Mouse (Mus musculus) c-Kit-negative CD71-positive TER-119-positive erythroid progenitor cells, embryonic 14.5 days (primary cell): ENCODE measurements at regions not wholly inside any gene's neighbourhood (a gene's known extent, or its start where the extent isn't known, plus 50 kb on each side); places are given as distances from the start of the nearest gene placed in this dataset.

Source experiments
- DNase-seq: peaks from one replicate; pipeline ENCODE4 v3.0.0-alpha.2; 2013; ENCODE audit warnings: low read depth, low spot score

- DNase-seq: no peak
These were observed 475.2 kb upstream of the Marcks start for GRCm38 (mm10) chr10:37613936-37614335.

- no peak for DNase-seq
These were observed 464.8 kb upstream of the Marcks start for GRCm38 (mm10) chr10:37603529-37603928.

GRCm38 (mm10) chr10:37602936-37603335 is 464.2 kb upstream of the Marcks start:
- DNase-seq: no peak

- no peak for DNase-seq
These were observed 451.2 kb upstream of the Marcks start for GRCm38 (mm10) chr10:37589889-37590288.

GRCm38 (mm10) chr10:37589009-37589408 is 450.3 kb upstream of the Marcks start:
- no peak for DNase-seq

GRCm38 (mm10) chr10:37571171-37571570 is 432.5 kb upstream of the Marcks start:
- no peak for DNase-seq

GRCm38 (mm10) chr10:37561705-37562104 is 423.0 kb upstream of the Marcks start:
- DNase-seq: no peak

GRCm38 (mm10) chr10:37549446-37549845 is 410.7 kb upstream of the Marcks start:
- DNase-seq: no peak

GRCm38 (mm10) chr10:37540703-37541102 is 402.0 kb upstream of the Marcks start:
- DNase-seq: no peak

GRCm38 (mm10) chr10:37505966-37506615 is 367.4 kb upstream of the Marcks start:
- DNase-seq: no peak

- DNase-seq: no peak
These were observed 365.7 kb upstream of the Marcks start for GRCm38 (mm10) chr10:37504468-37504867.

- DNase-seq: no peak
These were observed 363.8 kb upstream of the Marcks start for GRCm38 (mm10) chr10:37502505-37502904.

GRCm38 (mm10) chr10:37501043-37501442 is 362.3 kb upstream of the Marcks start:
- DNase-seq: no peak

- no peak for DNase-seq
These were observed 356.7 kb upstream of the Marcks start for GRCm38 (mm10) chr10:37495467-37495866.

- DNase-seq: no peak
These were observed 355.9 kb upstream of the Marcks start for GRCm38 (mm10) chr10:37494552-37495166.

- no peak for DNase-seq
These were observed 355.4 kb upstream of the Marcks start for GRCm38 (mm10) chr10:37494098-37494497.

GRCm38 (mm10) chr10:37484311-37485023 is 345.7 kb upstream of the Marcks start:
- DNase-seq: no peak

- no peak for DNase-seq
These were observed 344.8 kb upstream of the Marcks start for GRCm38 (mm10) chr10:37483521-37483920.

GRCm38 (mm10) chr10:37481879-37482278 is 343.2 kb upstream of the Marcks start:
- DNase-seq: no peak

GRCm38 (mm10) chr10:37480331-37480730 is 341.6 kb upstream of the Marcks start:
- DNase-seq: no peak

- no peak for DNase-seq
These were observed 339.4 kb upstream of the Marcks start for GRCm38 (mm10) chr10:37478108-37478507.

- no peak for DNase-seq
These were observed 334.4 kb upstream of the Marcks start for GRCm38 (mm10) chr10:37473086-37473485.

GRCm38 (mm10) chr10:37457384-37457783 is 318.7 kb upstream of the Marcks start:
- no peak for DNase-seq
